Mouse (Mus musculus) embryonic facial prominence, embryonic 14.5 days (tissue): Measurements from ENCODE around the gene Cdh4. TPM values are rescaled to one million over a fixed set of nuclear protein-coding genes. Genes with fewer than 3 reads are reported as not detected.

Source experiments
- ATAC-seq: fragments of 200-750 bp; cut with Nextera tagmentation; 2 replicates; pipeline ENCODE4 v1.8.0; 2017; ENCODE audit warnings: low read depth, moderate number of reproducible peaks, moderate TSS enrichment
- DNase-seq: peaks from one replicate; pipeline ENCODE4 v3.0.0-alpha.2; 2015; ENCODE audit warnings: low spot score
- H3K27ac ChIP-seq: fragments of 300-500 bp; sonication (generic); replicated peaks from 2 replicates; pipeline ENCODE4 v1.5.1; 2014; ENCODE audit warnings: low read depth, mild to moderate bottlenecking, low read length, moderate library complexity
- H3K27me3 ChIP-seq: fragments of 300-500 bp; sonication (generic); replicated peaks from 2 replicates; pipeline ENCODE4 v1.6.1; 2014; ENCODE audit warnings: low read length; ENCODE audit not compliant: control insufficient read depth, insufficient read depth
- H3K36me3 ChIP-seq: fragments of 300-500 bp; sonication (generic); 2 replicates; pipeline ENCODE4 v1.6.1; 2014; ENCODE audit warnings: low read length, mixed read lengths; ENCODE audit not compliant: control insufficient read depth, insufficient read depth
- H3K4me1 ChIP-seq: fragments of 300-500 bp; sonication (generic); 2 replicates; pipeline ENCODE4 v1.6.1; 2014; ENCODE audit warnings: antibody characterized with exemption, low read length; ENCODE audit not compliant: control insufficient read depth, insufficient read depth
- H3K4me2 ChIP-seq: fragments of 300-500 bp; sonication (generic); 2 replicates; pipeline ENCODE4 v1.6.1; 2014; ENCODE audit warnings: low read depth, mild to moderate bottlenecking, low read length, moderate library complexity, mixed read lengths
- H3K4me3 ChIP-seq: fragments of 300-500 bp; sonication (generic); 2 replicates; pipeline ENCODE4 v1.5.1; 2014; ENCODE audit warnings: low read depth, mild to moderate bottlenecking, low read length
- H3K9ac ChIP-seq: fragments of 300-500 bp; sonication (generic); 2 replicates; pipeline ENCODE4 v1.6.1; 2014; ENCODE audit warnings: low read depth, mild to moderate bottlenecking, low read length, moderate library complexity, mixed read lengths
- H3K9me3 ChIP-seq: fragments of 300-500 bp; sonication (generic); 2 replicates; pipeline ENCODE4 v1.6.1; 2016; ENCODE audit warnings: low read length; ENCODE audit not compliant: control insufficient read depth
- WGBS: fragments of 180-500 bp; shearing (Covaris S2); extraction: QIAGEN DNeasy Blood & Tissue Kit; methylation state at CpG from one replicate; pipeline ENCODE4 v1.1.7; 2014; 5-methylcytosine and 5-hydroxymethylcytosine counted together
- polyA plus RNA-seq: library from polyadenylated mRNA; unstranded; fragments of >200 nt; fragmentation: Nextera tagmentation; extraction: Ambion mirVana; gene quantifications from 2 replicates; pipeline ENCODE4 v1.2.1, GENCODE M21; 2014

Cdh4 gene
- polyA plus RNA-seq, 1 experiment from 2014 or later = 9.2 TPM

DNA sequence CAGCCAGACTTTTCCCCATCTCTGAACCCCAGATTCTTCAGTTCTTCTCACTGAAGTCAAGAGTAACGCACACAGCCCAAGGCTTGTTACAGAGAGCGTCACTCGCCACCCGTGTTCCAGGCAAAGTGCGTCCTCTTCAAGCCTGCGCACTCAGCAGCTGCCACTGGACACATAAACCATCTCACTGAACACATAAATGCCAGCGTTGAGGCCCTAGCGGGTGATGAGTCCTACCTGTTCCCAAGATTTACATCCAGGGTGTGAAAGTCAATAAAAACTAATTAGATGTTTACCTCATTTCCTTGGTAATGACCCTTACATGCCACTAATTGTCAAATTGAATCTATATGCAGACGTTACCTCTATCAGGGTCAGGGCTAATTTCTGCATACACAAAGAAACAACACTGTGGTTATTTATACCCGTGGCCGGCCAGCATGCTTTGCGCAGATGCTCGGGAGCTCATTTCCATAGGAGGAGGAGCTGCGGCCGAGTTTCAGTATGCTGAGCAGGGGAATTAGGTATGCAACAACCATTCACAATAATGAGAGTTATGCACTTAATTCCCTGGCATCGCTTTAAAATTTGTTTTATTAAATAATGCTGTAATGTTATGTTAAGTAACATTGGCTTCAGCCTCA lies 25.5 kb upstream of the Cdh4 start:
- Histone ChIP-seq H3K9ac (no peak overlapping the region), H3K4me2 (no peak overlapping the region), H3K4me1 (peaks cover 18% of the 10 kb centered on the region), H3K9me3 (no peaks in the 10 kb centered on the region), H3K27ac (no peak overlapping the region), H3K27me3 (no peaks in the 10 kb centered on the region), H3K4me3 (no peak overlapping the region), H3K36me3 (no peaks in the 10 kb centered on the region)
- 76% methylated on average over 16 of the region's 16 CpGs for WGBS
- ATAC-seq = no peak
- DNase-seq = no peak

DNA sequence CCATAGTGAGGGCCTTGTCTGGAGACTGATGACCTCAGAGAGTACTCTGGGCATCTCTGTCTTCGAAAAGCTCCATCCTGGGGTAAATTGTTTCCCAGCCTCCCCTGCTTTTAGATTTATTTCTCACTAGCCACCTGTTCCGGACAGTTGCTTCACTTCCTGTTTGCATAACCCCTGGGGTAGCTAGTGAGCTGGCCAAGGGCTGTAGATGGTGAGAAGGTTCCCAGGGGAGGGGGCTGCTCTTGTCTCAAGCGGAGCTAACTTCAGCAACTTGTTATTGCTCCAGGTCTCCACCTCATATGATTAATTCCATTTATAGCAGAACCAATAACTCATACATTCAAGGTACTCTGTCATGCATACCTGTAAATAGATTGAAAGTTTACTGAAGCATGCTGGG lies 16.6 kb upstream of the Cdh4 start:
- Histone ChIP-seq H3K36me3 (no peaks in the 10 kb centered on the region), H3K27ac (no peak overlapping the region), H3K9me3 (no peaks in the 10 kb centered on the region), H3K9ac (no peak overlapping the region), H3K4me1 (no peaks in the 10 kb centered on the region), H3K4me2 (no peak overlapping the region), H3K27me3 (no peaks in the 10 kb centered on the region), H3K4me3 (no peak overlapping the region)
- 67% methylated on average over 3 of the region's 3 CpGs for WGBS
- ATAC-seq = no peak
- DNase-seq = no peak

DNA sequence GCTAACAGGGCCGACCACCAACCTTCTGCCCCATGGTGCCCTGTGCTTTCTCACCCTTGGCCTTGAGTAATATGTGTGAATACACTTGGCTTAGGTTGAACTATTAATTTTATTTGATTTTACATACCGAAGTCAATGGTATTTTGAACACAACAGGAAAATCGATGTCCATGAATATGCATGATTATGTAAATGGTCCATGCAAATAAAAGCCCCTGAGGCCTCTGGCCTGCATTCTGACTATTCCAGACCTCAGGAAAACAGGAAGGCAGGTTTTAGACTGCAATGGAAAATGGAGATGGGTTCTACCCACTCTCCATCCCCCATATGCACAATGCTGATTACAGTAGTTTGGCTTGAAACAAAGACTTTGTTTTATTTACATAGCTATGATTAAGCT lies 13.3 kb upstream of the Cdh4 start:
- Histone ChIP-seq H3K4me1 (no peaks in the 10 kb centered on the region), H3K27ac (no peak overlapping the region), H3K4me2 (no peak overlapping the region), H3K36me3 (no peaks in the 10 kb centered on the region), H3K4me3 (no peak overlapping the region), H3K27me3 (no peaks in the 10 kb centered on the region), H3K9ac (no peak overlapping the region), H3K9me3 (no peaks in the 10 kb centered on the region)
- 74% methylated on average over 3 of the region's 3 CpGs for WGBS
- DNase-seq (no peak), ATAC-seq (no peak)

DNA sequence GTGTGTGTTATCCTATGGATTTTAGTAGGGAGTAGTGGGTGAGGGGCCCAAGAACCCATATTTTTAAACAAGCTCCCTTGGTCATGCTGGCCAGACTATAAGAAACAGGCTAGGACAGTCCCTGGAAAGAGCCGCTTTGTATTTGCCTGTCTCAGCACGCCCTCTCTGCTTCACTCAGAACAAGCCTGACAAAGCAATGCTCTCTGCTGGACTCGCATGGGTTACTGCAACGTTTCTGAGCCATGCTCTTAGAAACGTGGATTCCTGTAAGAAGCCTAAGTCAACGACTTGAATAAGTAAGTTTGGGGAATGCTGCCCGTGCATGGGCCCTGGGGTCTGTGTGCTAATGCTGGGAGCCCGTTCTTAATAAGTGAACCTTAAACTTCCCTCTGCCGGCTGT lies 2.1 kb upstream of the Cdh4 start:
- WGBS = 19% methylated on average over 9 of the region's 9 CpGs
- H3K27me3 ChIP-seq = peaks cover 36% of the 10 kb centered on the region
- H3K36me3 ChIP-seq = no peaks in the 10 kb centered on the region
- H3K27ac ChIP-seq = no peak overlapping the region
- no peak overlapping the region for H3K4me2 ChIP-seq
- no peaks in the 10 kb centered on the region for H3K9me3 ChIP-seq
- H3K9ac ChIP-seq = no peak overlapping the region
- H3K4me3 ChIP-seq = no peak overlapping the region
- H3K4me1 ChIP-seq = no peaks in the 10 kb centered on the region
- DNase-seq (peak; percentile 54), ATAC-seq (no peak)

DNA sequence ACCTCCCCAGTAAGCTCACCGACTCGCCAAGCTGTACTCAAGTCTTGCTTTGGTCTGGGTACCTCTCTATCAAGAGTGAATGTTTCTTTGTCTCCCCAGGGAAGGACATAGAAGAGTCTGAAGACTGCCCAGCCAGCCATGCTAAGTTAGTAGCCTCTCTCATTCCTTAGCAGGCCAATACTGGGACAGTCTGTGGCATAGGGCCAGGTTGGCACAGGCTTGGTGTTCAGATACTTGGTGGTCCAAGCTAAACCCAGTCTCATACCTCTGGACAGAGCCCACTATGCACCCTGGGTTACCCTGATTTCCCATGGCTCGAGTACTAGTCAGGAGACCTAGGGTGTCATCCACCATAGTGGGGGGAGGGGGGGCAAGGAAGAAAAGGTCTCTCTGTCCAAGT lies 1.1 kb upstream of the Cdh4 start:
- WGBS = 86% methylated on average over 3 of the region's 3 CpGs
- Histone ChIP-seq H3K4me1 (no peaks in the 10 kb centered on the region), H3K36me3 (no peaks in the 10 kb centered on the region), H3K9ac (no peak overlapping the region), H3K4me3 (no peak overlapping the region), H3K9me3 (no peaks in the 10 kb centered on the region), H3K27me3 (peaks cover 36% of the 10 kb centered on the region), H3K4me2 (no peak overlapping the region), H3K27ac (no peak overlapping the region)
- ATAC-seq (no peak), DNase-seq (no peak)

DNA sequence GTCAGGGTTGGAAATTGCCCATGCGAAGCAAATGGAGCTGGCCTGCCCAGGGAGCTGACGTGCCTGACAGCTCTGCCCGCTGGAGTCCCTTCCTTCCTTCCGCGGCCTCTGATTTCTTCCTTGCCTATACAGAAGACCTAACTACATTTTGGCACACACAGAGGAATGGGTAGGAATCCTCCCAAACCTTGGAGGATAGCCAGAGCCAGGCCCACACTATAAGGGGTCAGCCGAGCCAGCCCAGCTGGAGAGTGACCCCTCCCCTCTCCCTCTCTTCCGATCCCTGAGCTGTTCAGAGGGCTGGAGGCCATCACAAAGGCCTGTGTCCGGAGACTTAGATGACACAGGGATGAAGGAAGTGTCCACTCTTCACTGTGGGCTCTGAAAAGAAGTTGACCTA lies 514 bp upstream of the Cdh4 start:
- Histone ChIP-seq H3K36me3 (no peaks in the 10 kb centered on the region), H3K4me2 (peak overlapping the region; percentile 99), H3K4me3 (peak overlapping the region; percentile 71), H3K27me3 (peaks cover 36% of the 10 kb centered on the region), H3K27ac (no peak overlapping the region), H3K4me1 (no peaks in the 10 kb centered on the region), H3K9ac (peak overlapping the region; percentile 67; the same call in 1 of the 2 replicates), H3K9me3 (no peaks in the 10 kb centered on the region)
- ATAC-seq (no peak; the same call in 1 of the 2 replicates), DNase-seq (peak; percentile 23)
- WGBS = 10% methylated on average over 7 of the region's 8 CpGs

DNA sequence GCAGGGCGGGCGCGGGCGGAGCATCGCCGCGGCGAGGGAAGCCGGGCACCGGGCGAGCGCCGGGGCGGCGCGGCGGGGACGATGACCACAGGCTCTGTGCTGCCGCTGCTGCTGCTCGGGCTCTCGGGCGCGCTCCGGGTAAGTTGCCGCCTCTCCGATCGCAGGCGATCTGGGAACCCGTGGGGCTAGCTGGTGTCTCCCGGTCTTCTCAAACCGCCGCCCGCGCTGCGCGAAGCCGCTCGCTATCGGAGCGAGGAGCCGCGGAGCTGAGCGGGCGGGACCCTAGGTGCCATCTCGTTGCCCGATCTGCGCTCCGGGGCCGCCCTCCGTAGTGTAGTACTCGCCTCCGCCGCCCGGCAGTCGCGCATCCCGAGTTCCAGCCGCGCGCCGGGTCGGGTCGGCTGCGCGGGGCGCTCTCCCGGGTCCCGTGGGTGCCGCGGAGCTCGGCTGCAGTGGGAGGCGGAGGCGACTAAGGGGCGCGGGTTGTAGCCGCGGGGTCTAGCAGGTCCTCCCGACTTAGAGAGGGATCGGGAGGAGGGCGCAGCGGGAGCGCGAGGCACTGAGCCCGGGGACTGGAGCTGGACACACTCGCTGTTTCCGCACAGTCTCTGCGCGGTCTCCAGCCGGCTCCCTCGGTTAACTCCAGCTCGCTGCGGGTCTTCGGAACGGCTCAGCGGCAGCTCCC lies 452 bp downstream of the Cdh4 start:
- ATAC-seq = peak; percentile 76
- peak; percentile 40 for DNase-seq
- peak overlapping the region; percentile 67 for H3K9ac ChIP-seq
- WGBS = 0% methylated on average over 11 of the region's 95 CpGs
- peak overlapping the region; percentile 71 for H3K4me3 ChIP-seq
- peaks cover 36% of the 10 kb centered on the region for H3K27me3 ChIP-seq
- no peaks in the 10 kb centered on the region for H3K4me1 ChIP-seq
- H3K9me3 ChIP-seq = no peaks in the 10 kb centered on the region
- no peaks in the 10 kb centered on the region for H3K36me3 ChIP-seq
- peak overlapping the region; percentile 39; the same call in 1 of the 2 replicates for H3K27ac ChIP-seq
- peak overlapping the region; percentile 99 for H3K4me2 ChIP-seq

DNA sequence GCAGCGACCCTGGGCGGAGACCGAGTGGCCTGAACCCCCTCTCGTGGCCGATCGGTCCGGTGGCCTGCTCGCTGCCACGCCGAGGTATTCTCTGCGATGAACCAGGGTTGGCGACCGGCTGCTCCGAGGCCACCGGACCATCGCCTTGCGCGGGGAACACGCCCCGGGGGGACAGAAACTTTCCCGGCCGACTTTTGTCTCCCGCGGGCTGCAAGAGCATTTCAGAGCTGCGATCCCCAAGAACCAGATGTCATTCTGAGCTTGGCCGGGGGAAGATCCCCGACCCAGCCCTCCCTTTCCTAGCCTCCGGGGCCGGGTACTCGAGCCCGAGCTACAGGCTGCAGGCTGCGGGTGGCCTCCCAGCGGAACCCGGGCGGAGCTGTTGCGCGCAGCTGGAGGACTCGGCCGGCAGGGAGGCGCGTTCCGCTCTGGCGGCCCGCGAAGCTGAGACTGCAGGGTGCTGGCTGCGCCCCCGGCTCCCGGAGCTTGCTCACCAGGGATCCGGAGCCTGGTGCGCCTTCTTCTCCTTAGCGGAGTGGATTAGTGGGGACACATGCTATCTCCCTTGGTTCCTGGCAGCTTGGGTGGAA lies 1.1 kb downstream of the Cdh4 start:
- Histone ChIP-seq H3K9ac (peak overlapping the region; percentile 67), H3K4me1 (no peaks in the 10 kb centered on the region), H3K27me3 (peaks cover 36% of the 10 kb centered on the region), H3K36me3 (no peaks in the 10 kb centered on the region), H3K4me2 (peak overlapping the region; percentile 99), H3K9me3 (no peaks in the 10 kb centered on the region), H3K4me3 (peak overlapping the region; percentile 71), H3K27ac (0 out of 2 replicates have a peak overlapping the region, but pooled peaks have one; percentile 39)
- WGBS = under 1% methylated on average over 31 of the region's 51 CpGs
- peak; percentile 56 for DNase-seq
- peak; percentile 51; the same call in 1 of the 2 replicates for ATAC-seq
